Mouse (Mus musculus): ENCODE results near the gene Car6. TPM values are rescaled to one million over a fixed set of nuclear protein-coding genes. Genes with fewer than 3 reads are reported as not detected.

The Car6 gene
- polyA plus RNA-seq (2014; fragmentation: Nextera tagmentation; extraction: Ambion mirVana): not detected in 2 replicates

DNA sequence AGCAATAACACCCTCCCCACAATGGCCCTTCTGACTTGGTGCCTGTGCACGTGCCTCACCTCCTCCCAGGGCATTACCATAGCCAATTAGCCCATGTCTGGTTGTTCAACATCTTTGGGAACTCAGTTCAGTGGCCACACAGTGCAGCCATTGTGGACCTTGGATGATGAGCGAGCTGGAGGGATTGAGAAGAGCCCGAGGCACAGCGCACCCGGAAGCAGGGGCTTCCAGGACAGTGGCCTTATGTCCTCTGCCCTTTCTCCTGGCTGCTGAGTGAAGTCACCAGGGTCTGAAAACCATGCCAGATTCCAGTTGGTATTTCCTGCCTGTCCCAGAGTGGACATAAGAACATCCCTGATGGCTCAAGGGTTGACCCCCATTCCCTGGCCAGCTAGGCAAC, at the start of gene Car6:
TSS of gene Car6 (minus strand) at position 101 of the 400 bp plus-strand sequence.
- ATAC-seq (ENCODE audit: low read depth): no peak
- H3K9ac ChIP-seq (replicated peaks; ENCODE audit: low read depth, low read length): no peak within 1 kb of the TSS
- no peak within 1 kb of the TSS for H3K27ac ChIP-seq (ENCODE audit: low read depth, low read length)
- no peak within 1 kb of the TSS for H3K4me2 ChIP-seq (ENCODE audit: low read depth, low read length)
- H3K4me1 ChIP-seq (ENCODE audit: control insufficient read depth, insufficient read depth, low read length): no peaks in the 10 kb centered on the region
- 69% methylated on average over 5 of the region's 5 CpGs for WGBS
- no peaks in the 10 kb centered on the region for H3K9me3 ChIP-seq (ENCODE audit: control insufficient read depth, low read length)
- no peaks in the 10 kb centered on the region for H3K27me3 ChIP-seq (ENCODE audit: control insufficient read depth, insufficient read depth, low read length)
- H3K36me3 ChIP-seq (ENCODE audit: control insufficient read depth, insufficient read depth, low read length): no peaks in the 10 kb centered on the region
- H3K4me3 ChIP-seq (ENCODE audit: low read depth, low read length): no peak within 1 kb of the TSS

DNA sequence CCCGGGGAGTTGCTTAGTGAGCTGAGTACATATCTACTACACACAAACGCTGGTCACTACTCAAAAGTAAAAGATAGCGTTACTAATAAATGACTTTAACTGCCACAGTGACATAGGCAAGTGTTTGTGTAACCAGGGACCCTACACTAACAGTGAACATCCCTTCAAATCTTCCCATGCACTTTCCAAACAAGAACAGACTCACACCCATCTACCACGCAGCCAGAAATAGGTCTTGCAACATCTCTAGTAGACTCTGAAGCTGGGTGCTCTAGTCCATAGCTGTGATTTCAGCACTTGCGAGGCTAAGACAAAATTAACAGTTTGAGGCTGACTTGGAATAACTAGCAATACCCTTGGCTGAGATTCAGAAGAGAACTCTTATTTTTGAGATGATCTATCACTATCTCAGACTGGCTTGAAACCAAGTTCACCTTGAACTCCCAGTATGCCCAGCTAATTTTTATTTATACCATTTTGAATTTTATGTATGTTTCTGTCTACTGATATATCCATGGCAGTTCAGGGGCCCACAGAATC, 48.7 kb upstream of the Car6 start:
- Histone ChIP-seq H3K4me2 (ENCODE audit: low read depth, low read length) (no peak overlapping the region), H3K27me3 (ENCODE audit: control insufficient read depth, insufficient read depth, low read length) (no peaks in the 10 kb centered on the region), H3K9ac (replicated peaks; ENCODE audit: low read depth, low read length) (no peak overlapping the region), H3K27ac (ENCODE audit: low read depth, low read length) (peak overlapping the region; percentile 90; the same call in 1 of the 2 replicates), H3K36me3 (ENCODE audit: control insufficient read depth, insufficient read depth, low read length) (peaks cover 39% of the 10 kb centered on the region), H3K9me3 (ENCODE audit: control insufficient read depth, low read length) (no peaks in the 10 kb centered on the region), H3K4me1 (ENCODE audit: control insufficient read depth, insufficient read depth, low read length) (peaks cover 23% of the 10 kb centered on the region), H3K4me3 (ENCODE audit: low read depth, low read length) (no peak overlapping the region)
- ATAC-seq (ENCODE audit: low read depth): no peak
- 79% methylated on average over 5 of the region's 5 CpGs for WGBS

DNA sequence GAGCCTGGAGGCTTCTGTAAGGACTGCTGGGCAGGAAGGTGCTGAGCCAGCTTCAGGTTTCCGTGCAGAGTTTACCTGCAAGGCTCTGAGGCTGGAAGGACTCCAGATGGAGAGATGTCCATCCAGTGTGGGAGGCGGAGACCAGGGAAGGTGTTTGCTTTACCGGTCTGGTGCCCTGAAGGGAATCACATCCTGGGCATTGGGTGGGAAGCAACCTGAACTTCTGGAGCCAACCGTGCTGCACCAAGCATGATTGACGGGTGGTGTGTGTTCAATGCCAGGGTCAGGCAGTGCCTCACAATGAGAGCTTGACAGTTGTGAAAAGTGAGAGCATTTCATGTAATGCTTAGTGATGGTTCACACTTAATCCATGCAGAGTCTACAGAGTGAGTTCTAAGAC, 47.8 kb upstream of the Car6 start:
- no peak overlapping the region for H3K4me2 ChIP-seq (ENCODE audit: low read depth, low read length)
- H3K4me1 ChIP-seq (ENCODE audit: control insufficient read depth, insufficient read depth, low read length): peaks cover 21% of the 10 kb centered on the region
- WGBS: 84% methylated on average over 5 of the region's 5 CpGs
- H3K27ac ChIP-seq (ENCODE audit: low read depth, low read length): no peak overlapping the region
- H3K36me3 ChIP-seq (ENCODE audit: control insufficient read depth, insufficient read depth, low read length): peaks cover 46% of the 10 kb centered on the region
- H3K9me3 ChIP-seq (ENCODE audit: control insufficient read depth, low read length): no peaks in the 10 kb centered on the region
- H3K4me3 ChIP-seq (ENCODE audit: low read depth, low read length): no peak overlapping the region
- no peaks in the 10 kb centered on the region for H3K27me3 ChIP-seq (ENCODE audit: control insufficient read depth, insufficient read depth, low read length)
- ATAC-seq (ENCODE audit: low read depth): no peak
- no peak overlapping the region for H3K9ac ChIP-seq (replicated peaks; ENCODE audit: low read depth, low read length)

- no peak overlapping the region for H3K4me2 ChIP-seq (ENCODE audit: low read depth, low read length)
- ATAC-seq (ENCODE audit: low read depth): peak; percentile 28; the same call in 1 of the 2 replicates
- no peaks in the 10 kb centered on the region for H3K9me3 ChIP-seq (ENCODE audit: control insufficient read depth, low read length)
- H3K4me1 ChIP-seq (ENCODE audit: control insufficient read depth, insufficient read depth, low read length): peaks cover 21% of the 10 kb centered on the region
- no peak overlapping the region for H3K4me3 ChIP-seq (ENCODE audit: low read depth, low read length)
- 59% methylated on average over 5 of the region's 5 CpGs for WGBS
- peaks cover 49% of the 10 kb centered on the region for H3K36me3 ChIP-seq (ENCODE audit: control insufficient read depth, insufficient read depth, low read length)
- no peak overlapping the region for H3K27ac ChIP-seq (ENCODE audit: low read depth, low read length)
- no peak overlapping the region for H3K9ac ChIP-seq (replicated peaks; ENCODE audit: low read depth, low read length)
- H3K27me3 ChIP-seq (ENCODE audit: control insufficient read depth, insufficient read depth, low read length): no peaks in the 10 kb centered on the region
Observed at GRCm38 (mm10) chr4:150248009-150248408, 46.9 kb upstream of the Car6 start.

- WGBS: 76% methylated on average over 2 of the region's 2 CpGs
- Histone ChIP-seq H3K9me3 (ENCODE audit: control insufficient read depth, low read length) (no peaks in the 10 kb centered on the region), H3K27ac (ENCODE audit: low read depth, low read length) (no peak overlapping the region), H3K4me3 (ENCODE audit: low read depth, low read length) (no peak overlapping the region), H3K27me3 (ENCODE audit: control insufficient read depth, insufficient read depth, low read length) (no peaks in the 10 kb centered on the region), H3K4me2 (ENCODE audit: low read depth, low read length) (no peak overlapping the region), H3K9ac (replicated peaks; ENCODE audit: low read depth, low read length) (no peak overlapping the region), H3K36me3 (ENCODE audit: control insufficient read depth, insufficient read depth, low read length) (peaks cover 65% of the 10 kb centered on the region), H3K4me1 (ENCODE audit: control insufficient read depth, insufficient read depth, low read length) (peaks cover 18% of the 10 kb centered on the region)
- ATAC-seq (ENCODE audit: low read depth): no peak
Observed at GRCm38 (mm10) chr4:150245876-150246275, 44.7 kb upstream of the Car6 start.

DNA sequence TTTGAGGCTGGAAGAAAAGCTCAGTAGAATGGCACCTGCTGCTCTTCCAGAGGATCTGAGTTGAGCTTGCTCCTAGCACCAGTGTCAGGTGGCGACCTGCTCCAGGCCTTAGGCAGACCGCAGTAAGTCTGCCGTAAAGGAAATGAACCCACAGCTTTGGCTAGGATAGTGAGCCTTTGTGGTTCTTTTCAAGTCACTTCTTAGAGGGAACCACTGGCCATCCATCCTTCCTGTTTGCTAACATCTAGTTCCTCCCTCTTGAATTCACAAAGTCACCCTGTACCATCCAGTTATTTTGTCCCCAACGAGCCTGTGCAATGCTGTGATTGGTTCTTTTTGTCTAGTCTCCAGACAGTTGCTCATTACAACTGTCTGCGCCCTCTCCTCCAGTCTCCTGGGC, 41.6 kb upstream of the Car6 start:
- ATAC-seq (ENCODE audit: low read depth): no peak
- no peaks in the 10 kb centered on the region for H3K27me3 ChIP-seq (ENCODE audit: control insufficient read depth, insufficient read depth, low read length)
- 77% methylated on average over 5 of the region's 5 CpGs for WGBS
- no peak overlapping the region for H3K9ac ChIP-seq (replicated peaks; ENCODE audit: low read depth, low read length)
- no peaks in the 10 kb centered on the region for H3K9me3 ChIP-seq (ENCODE audit: control insufficient read depth, low read length)
- H3K4me2 ChIP-seq (ENCODE audit: low read depth, low read length): no peak overlapping the region
- no peak overlapping the region for H3K4me3 ChIP-seq (ENCODE audit: low read depth, low read length)
- peaks cover 30% of the 10 kb centered on the region for H3K4me1 ChIP-seq (ENCODE audit: control insufficient read depth, insufficient read depth, low read length)
- H3K27ac ChIP-seq (ENCODE audit: low read depth, low read length): no peak overlapping the region
- H3K36me3 ChIP-seq (ENCODE audit: control insufficient read depth, insufficient read depth, low read length): peaks cover 48% of the 10 kb centered on the region

DNA sequence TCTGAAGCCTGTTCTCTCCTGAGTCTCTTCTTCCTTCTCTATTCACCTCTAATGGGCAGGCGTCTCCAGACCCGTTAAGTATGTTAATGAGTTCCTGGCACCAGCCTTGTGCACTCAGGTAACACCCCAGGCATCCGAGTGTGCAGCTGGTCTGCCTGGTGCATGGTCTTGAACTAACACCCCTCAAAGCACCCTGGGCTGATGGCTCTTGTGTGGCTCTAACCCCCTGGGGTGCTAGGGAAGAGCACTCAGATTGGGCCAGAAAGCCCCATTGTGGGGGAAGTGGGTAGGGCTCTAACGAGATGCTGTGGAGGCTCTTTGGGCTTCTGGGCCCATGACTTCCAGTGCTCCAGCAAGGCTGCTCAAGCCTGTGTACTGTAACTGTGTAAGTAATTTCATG, 40.6 kb upstream of the Car6 start:
- ATAC-seq (ENCODE audit: low read depth): no peak
- no peak overlapping the region for H3K4me2 ChIP-seq (ENCODE audit: low read depth, low read length)

DNA sequence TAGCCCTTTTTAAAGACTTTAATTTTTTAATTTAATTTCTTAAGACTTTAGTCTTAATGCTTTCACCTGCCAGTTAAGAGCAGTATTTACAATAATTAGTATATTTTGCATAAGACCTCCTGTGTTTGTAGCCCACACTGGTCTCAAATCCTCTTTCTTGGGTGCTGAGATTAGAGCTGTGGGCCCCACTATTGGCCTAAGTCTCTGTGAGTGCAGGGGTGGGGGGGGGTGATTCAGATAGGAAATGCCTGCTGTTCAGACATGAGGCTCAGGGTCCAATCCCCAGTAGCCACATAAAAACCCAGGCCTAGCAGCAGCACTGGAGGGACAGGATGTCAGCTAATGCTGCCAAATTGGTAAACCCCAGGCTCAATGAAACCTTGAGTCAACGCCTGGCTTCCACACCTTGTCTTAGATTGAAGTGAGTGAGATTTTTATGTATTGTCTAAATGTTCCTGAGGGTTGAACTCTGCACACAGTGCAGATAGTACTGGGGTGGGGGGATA, 39.3 kb upstream of the Car6 start:
- peaks cover 30% of the 10 kb centered on the region for H3K36me3 ChIP-seq (ENCODE audit: control insufficient read depth, insufficient read depth, low read length)
- H3K4me2 ChIP-seq (ENCODE audit: low read depth, low read length): peak overlapping the region; percentile 88; the same call in 1 of the 2 replicates
- no peak overlapping the region for H3K27ac ChIP-seq (ENCODE audit: low read depth, low read length)
- H3K4me3 ChIP-seq (ENCODE audit: low read depth, low read length): no peak overlapping the region
- no peaks in the 10 kb centered on the region for H3K9me3 ChIP-seq (ENCODE audit: control insufficient read depth, low read length)
- ATAC-seq (ENCODE audit: low read depth): no peak
- H3K4me1 ChIP-seq (ENCODE audit: control insufficient read depth, insufficient read depth, low read length): peaks cover 30% of the 10 kb centered on the region
- 65% methylated on average over 1 of the region's 1 CpGs for WGBS
- H3K27me3 ChIP-seq (ENCODE audit: control insufficient read depth, insufficient read depth, low read length): no peaks in the 10 kb centered on the region
- H3K9ac ChIP-seq (replicated peaks; ENCODE audit: low read depth, low read length): no peak overlapping the region

More for the DNA sequence above, 40.6 kb upstream of the Car6 start:
- Histone ChIP-seq H3K4me3 (ENCODE audit: low read depth, low read length) (no peak overlapping the region), H3K9me3 (ENCODE audit: control insufficient read depth, low read length) (no peaks in the 10 kb centered on the region), H3K27ac (ENCODE audit: low read depth, low read length) (no peak overlapping the region), H3K4me1 (ENCODE audit: control insufficient read depth, insufficient read depth, low read length) (peaks cover 30% of the 10 kb centered on the region), H3K9ac (replicated peaks; ENCODE audit: low read depth, low read length) (0 out of 2 replicates have a peak overlapping the region, but pooled peaks have one; percentile 28), H3K27me3 (ENCODE audit: control insufficient read depth, insufficient read depth, low read length) (no peaks in the 10 kb centered on the region), H3K36me3 (ENCODE audit: control insufficient read depth, insufficient read depth, low read length) (peaks cover 42% of the 10 kb centered on the region)
- 39% methylated on average over 4 of the region's 4 CpGs for WGBS

GRCm38 (mm10) chr4:150239951-150240368, 38.8 kb upstream of the Car6 start:
- no peak overlapping the region for H3K27ac ChIP-seq (ENCODE audit: low read depth, low read length)
- peaks cover 26% of the 10 kb centered on the region for H3K36me3 ChIP-seq (ENCODE audit: control insufficient read depth, insufficient read depth, low read length)
- peaks cover 30% of the 10 kb centered on the region for H3K4me1 ChIP-seq (ENCODE audit: control insufficient read depth, insufficient read depth, low read length)
- no peak overlapping the region for H3K9ac ChIP-seq (replicated peaks; ENCODE audit: low read depth, low read length)
- no peak for ATAC-seq (ENCODE audit: low read depth)
- no peaks in the 10 kb centered on the region for H3K9me3 ChIP-seq (ENCODE audit: control insufficient read depth, low read length)
- WGBS: 3% methylated on average over 6 of the region's 6 CpGs
- no peak overlapping the region for H3K4me3 ChIP-seq (ENCODE audit: low read depth, low read length)
- peak overlapping the region; percentile 88; the same call in 1 of the 2 replicates for H3K4me2 ChIP-seq (ENCODE audit: low read depth, low read length)
- H3K27me3 ChIP-seq (ENCODE audit: control insufficient read depth, insufficient read depth, low read length): no peaks in the 10 kb centered on the region

Measured in neural tube, embryonic 14.5 days (tissue).